Mouse (Mus musculus) hindbrain, embryonic 14.5 days (tissue): ENCODE results near the gene Zfp709. TPM values are rescaled to one million over a fixed set of nuclear protein-coding genes. Genes with fewer than 3 reads are reported as not detected.

Experiments
- polyA plus RNA-seq: library from polyadenylated mRNA; unstranded; fragments of >200 nt; fragmentation: Nextera tagmentation; extraction: Ambion mirVana; gene quantifications from 2 replicates; pipeline ENCODE4 v1.2.1, GENCODE M21; 2014

The Zfp709 gene
- polyA plus RNA-seq, 1 experiment from 2014 or later: 9.8 TPM

Other genes with a start within 250 kb of the Zfp709 start
- gene Unc13a, start 210.3 kb upstream of the Zfp709 start, polyA plus RNA-seq: 16.6 and 16.7 TPM in 2 replicates
- 5.4 TPM in 2 replicates for gene Jak3, start 205.7 kb upstream of the Zfp709 start, polyA plus RNA-seq
- 1.4 and 1.5 TPM in 2 replicates for gene Insl3, start 192.8 kb upstream of the Zfp709 start, polyA plus RNA-seq
- gene B3gnt3, start 180.2 kb upstream of the Zfp709 start, polyA plus RNA-seq: 0.21 and 0.41 TPM in 2 replicates
- 57.3 and 61.0 TPM in 2 replicates for gene Fcho1, start 156.3 kb upstream of the Zfp709 start, polyA plus RNA-seq
- gene Zfp882, start 26.6 kb downstream of the Zfp709 start, polyA plus RNA-seq: 15.8 and 17.1 TPM in 2 replicates
- gene Zfp617, start 26.6 kb downstream of the Zfp709 start, polyA plus RNA-seq: 35.3 and 37.8 TPM in 2 replicates
- 18.8 and 25.4 TPM in 2 replicates for gene Zfp961, start 69.0 kb downstream of the Zfp709 start, polyA plus RNA-seq
- 0.20 and 0.53 TPM in 2 replicates for gene Cyp4f18, start 127.6 kb downstream of the Zfp709 start, polyA plus RNA-seq
- not detected in 2 replicates for gene Olfr372, start 159.2 kb downstream of the Zfp709 start, polyA plus RNA-seq
- gene Olfr373, start 201.2 kb downstream of the Zfp709 start, polyA plus RNA-seq: not detected in 2 replicates
- gene Olfr374, start 225.0 kb downstream of the Zfp709 start, polyA plus RNA-seq: not detected in 2 replicates